Mouse (Mus musculus) liver (tissue): ENCODE measurements around the gene Slc39a5.

Source experiments
- DNase-seq: peaks from one replicate; pipeline ENCODE4 v3.0.0-alpha.2; 2020; ENCODE audit warnings: mixed read lengths

The Slc39a5 gene

GRCm38 (mm10) chr10:128374393-128374792, 26.6 kb downstream of the Slc39a5 start:
- DNase-seq = peak; percentile 41

DNA sequence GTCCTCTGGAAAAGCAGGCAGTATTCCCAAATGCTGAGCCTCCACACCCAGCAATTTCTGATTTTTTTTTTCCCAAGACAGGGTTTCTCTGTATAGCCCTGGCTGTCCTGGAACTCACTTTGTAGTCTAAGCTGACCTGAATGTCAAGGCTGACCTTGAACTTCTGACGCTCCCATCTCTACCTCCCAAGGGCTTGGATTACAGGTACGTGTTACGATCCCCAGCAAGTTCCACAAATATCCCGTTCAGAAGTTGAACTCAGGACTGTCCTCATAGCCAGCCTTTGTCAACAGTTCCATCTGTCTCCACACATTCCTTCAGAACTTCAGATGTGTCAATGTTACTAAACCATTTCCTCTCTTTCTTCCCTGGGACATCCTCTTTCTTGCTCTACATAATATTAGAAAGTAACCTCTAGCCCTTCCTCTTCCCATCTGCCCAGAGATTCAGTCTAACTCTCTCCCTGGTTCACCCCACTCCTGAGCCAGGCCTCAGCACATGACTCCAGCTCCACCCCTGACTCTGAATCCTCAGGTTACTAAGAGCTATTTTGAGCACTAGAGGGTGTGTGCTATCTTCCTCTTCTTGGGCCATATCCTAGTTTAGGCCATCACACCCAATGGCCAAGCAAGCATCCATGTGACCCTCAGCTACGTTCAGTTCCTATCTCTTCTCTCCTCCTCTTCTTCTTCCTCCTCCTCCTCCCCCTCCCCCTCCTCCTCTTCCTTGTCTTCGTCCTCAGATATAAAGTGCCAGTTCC, 27.9 kb downstream of the Slc39a5 start:
- DNase-seq = peak; percentile 38

- no peak for DNase-seq
Measured at GRCm38 (mm10) chr10:128372142-128372541, 28.9 kb downstream of the Slc39a5 start.

DNA sequence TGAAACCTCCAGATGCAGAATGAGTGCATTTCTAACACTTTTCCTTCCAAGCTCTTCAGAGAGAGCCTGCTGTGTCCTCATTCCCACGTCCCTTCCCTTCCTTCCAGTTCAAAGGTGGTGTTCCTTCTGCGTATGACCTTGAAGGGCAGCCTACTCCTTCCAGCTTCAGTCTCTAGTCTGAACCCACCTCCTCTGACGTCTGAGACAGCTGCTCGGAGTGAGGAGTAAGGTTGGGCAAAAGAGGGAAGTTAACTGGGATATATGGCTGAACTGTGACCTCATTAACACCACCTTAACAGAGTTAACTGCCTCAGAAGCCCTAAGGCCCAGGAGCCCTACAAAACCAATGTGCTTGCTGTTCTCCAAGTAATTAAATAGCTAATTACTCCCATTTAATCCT, 30.4 kb downstream of the Slc39a5 start:
- DNase-seq = no peak

DNA sequence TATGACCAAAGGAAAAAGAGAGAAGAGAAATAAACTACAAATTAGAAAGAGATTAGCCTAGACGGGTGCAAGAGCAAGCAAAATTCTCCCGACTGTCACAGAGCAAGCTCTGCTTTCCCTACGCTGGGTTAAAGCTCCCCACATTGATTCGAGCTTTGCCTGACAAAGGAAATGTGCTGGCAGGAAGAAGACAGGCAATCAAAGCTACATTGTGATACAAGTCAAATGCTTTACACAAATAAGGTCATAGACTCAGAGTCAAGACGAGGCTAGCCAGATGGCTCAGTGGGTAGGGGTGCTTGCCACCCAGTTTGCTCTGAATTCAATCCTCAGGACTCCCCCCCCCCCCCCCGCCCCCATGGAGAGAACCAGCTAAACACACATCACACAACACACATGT, 31.0 kb downstream of the Slc39a5 start:
- no peak for DNase-seq

DNA sequence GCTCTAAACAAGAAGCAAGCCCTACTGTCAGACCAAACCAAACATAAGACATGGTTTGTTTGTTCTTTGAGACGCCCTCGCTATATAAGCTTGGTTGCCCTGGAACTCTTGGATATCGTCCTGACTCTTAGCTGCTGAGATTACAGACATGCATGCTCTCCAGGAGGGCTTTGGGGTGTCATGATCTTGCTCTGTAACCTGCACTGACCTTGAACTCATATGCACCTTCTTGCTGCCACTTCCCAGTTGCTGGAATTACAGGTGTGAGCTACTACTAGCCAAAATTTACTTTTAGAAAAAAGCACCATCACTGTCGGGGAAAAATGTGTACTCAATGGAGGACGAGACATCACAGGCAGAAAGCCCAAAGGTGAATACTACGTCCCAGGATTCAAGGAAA, 31.4 kb downstream of the Slc39a5 start:
- no peak for DNase-seq

GRCm38 (mm10) chr10:128369218-128369543, 31.8 kb downstream of the Slc39a5 start:
- DNase-seq = no peak

DNA sequence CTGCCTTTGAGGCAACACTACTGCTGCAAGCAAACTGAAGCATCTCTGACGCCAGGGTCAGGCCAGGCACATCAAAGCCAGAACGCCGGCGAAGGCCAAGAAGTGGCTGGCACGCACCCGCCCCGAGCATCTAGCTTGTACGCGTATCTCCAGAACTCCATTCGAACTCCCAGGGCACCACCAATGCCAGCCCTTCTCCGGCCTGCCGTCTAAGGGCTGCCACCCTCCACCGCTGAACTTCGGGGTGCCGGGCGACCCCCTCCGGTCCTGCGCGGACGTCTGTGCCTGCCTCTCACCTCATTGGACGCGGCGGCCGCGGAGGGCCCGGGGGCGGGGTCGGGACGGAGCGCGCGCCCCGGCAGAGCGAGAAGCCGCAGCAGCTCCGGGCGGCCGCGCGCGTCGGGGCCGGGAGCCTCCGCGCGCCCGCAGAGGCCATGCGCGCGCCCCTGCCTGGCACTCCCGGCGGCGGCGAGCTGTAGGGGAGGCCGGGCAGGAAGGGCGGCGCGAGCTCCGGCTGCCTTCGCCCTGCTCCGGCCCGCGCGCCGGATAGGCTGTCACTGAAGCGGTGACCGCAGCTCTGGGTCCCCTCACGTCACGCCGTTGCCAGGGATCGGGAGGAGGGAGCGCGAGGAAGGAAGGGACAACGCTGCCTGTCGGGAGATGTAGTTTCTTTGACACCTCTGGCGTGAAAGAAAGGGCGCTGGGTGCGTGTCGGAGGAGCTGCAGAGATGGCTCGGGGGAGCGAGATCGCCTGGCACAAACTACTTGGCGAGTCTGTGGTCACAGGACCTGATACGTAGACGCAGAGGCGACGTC, 32.4 kb downstream of the Slc39a5 start, which contains the start of gene Coq10a:
Coq10a (minus strand) TSS at position 596 of the 816 bp plus-strand sequence.
- peak; percentile 88 for DNase-seq

- no peak for DNase-seq
Measured at GRCm38 (mm10) chr10:128367899-128368401, 33.1 kb downstream of the Slc39a5 start.

DNA sequence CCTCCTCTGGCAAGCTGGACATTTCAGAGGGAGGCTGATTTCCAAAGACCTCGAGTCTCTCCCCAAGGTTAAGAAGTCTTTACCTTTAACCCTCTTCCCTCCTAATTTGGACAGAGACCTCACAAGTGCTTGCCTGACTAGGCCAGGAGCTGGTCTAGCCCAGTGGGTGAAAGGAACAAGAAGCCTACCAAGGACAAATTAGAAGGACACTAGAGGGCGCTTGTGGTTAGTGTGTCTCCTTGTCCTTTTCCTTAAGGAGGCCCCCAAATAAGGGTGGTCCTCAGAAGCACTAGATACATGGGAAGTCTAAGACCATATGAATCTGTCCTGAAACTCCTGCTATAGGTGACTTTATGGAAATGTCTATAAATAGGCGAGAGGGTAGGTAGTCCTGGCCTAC, 38.5 kb downstream of the Slc39a5 start:
- DNase-seq = no peak

- DNase-seq = no peak
Measured at GRCm38 (mm10) chr10:128361836-128362235, 39.2 kb downstream of the Slc39a5 start.

DNA sequence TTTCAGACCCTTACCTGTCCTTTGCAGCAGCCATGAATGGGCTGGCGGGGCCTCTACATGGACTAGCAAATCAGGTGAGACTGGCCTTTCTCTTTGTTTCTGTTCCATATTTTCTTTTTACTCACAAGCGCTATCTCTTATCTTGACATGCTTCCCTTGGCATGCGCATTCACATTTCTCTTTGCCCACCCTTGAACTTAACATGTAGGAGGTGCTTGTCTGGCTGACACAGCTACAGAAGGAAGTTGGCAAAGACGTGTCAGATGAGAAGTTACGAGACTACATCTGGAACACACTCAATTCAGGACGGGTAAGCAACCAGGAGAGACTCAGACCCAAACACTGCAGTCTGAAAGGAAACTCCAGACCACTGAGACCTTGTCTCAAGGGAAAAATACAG, 41.8 kb downstream of the Slc39a5 start:
- no peak for DNase-seq

- peak; percentile 52 for DNase-seq
Measured at GRCm38 (mm10) chr10:128358796-128359195, 42.2 kb downstream of the Slc39a5 start.

DNA sequence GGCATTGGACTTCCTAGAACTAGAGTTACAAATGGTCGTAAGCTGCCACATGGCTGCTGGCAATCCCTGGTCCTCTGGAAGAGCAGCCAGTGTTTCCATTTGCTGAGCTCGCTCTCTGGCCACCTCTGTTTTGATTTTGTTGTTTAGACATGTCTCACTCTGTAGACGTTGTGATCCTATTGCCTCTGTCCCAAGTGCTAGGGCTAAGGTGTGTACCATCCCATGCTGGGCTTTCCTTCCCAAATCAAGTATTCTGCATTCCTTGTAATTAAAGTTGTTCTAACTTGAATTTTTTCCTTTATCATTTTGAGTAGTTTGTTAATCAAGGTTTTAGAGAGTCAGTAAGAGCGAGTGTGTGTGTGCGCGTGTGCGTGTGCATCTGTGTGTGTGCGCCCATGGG, 53.5 kb downstream of the Slc39a5 start:
- DNase-seq = no peak
